Mouse (Mus musculus) inflammation-experienced regulatory T-cells, adult 16 weeks (primary cell): ENCODE measurements around the gene Mrpl44. TPM values are rescaled to one million over a fixed set of nuclear protein-coding genes. Genes with fewer than 3 reads are reported as not detected.

Source experiments
- polyA plus RNA-seq: library from polyadenylated mRNA; unstranded; fragments of 100-300 nt; shearing (Covaris generic); gene quantifications from one replicate; pipeline ENCODE4 v1.2.1, GENCODE M21; 2017

The Mrpl44 gene
- polyA plus RNA-seq, result 52.8 TPM

GRCm38 (mm10) chr1:79775927-79776458, at the start of gene Mrpl44, which contains the start of gene Wdfy1:
TSS of gene Mrpl44 (plus strand) at chr1:79776018.
TSS of gene Wdfy1 (minus strand) at chr1:79776143.

Other genes starting within 250 kb of the Mrpl44 start
- 1.7 TPM for gene Ap1s3, start 104.0 kb upstream of the Mrpl44 start, polyA plus RNA-seq
- 19.3 TPM for gene Wdfy1, start 125 bp downstream of the Mrpl44 start, polyA plus RNA-seq
- 0.13 TPM for gene Serpine2, start 85.2 kb downstream of the Mrpl44 start, polyA plus RNA-seq